Mouse (Mus musculus) 416B (cell line): ENCODE results near the gene Cysrt1.

ENCODE experiments used
- DNase-seq: peaks from one replicate; pipeline ENCODE4 v3.0.0; 2011; ENCODE audit warnings: low read depth

Gene Cysrt1

GRCm38 (mm10) chr2:25242101-25242506 lies at the start of gene Cysrt1, which contains the start of gene Rnf208:
Gene Cysrt1, minus strand, starts transcription at chr2:25242452.
Gene Rnf208, plus strand, starts transcription at chr2:25242255.
- no peak for DNase-seq

DNA sequence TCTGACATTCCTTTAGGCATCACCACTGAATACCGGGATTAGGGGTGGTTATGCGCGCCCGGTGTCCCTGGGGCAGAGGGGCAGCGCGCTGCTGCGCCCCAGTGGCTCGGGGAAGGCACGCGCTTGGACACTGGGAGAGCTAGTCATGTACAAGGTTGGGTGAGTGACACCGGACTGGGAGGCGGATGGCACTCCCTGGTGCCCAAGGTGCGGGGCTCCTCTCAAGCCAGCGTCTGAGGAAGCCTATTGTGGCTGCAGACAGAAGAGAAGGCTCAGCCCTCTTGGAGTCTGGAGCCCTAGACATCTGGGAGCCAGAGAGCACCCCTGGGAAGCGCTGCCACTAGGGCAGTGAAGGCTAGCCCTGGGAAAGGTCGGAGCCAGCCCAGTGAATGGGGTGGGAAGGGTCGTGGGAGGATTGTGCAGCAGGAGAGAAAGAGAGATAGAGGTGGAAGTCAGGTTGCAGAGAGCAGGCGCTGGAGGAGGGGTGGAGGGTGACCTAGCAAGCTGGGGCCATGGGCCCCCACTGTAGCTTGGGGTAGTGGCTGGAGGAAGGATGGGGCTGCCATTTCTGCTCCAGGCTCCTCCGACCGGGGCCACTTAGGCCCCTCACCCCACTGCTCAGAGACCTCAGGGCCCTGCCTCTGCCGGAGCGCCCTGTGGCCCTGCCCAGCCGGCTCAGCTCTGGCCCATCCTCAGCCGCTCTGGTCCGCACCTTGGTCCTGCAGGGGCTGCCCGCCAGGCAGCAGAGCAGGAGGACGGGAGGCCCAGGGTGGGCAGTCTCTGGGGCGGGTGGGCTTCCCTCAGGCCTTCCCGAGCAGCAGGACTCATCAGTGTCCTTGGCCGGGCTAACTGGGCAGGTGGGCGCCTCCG lies 49.2 kb upstream of the Cysrt1 start:
- no peak for DNase-seq

DNA sequence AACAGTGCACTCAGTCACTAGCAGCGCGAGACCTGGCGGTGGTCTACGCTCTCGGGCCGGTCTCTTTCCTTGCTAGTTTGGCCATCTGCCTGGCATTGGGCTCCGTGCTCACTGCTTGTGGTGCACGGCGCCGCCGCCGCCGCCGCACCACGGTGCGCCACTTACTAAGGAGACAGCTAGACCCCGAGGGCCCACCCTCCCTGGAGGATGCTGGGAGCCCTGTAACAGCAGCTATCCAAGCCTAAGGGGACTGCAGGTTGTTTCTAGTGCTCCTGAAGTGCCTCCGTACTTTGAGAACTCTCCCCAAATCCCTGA lies 48.5 kb upstream of the Cysrt1 start:
- DNase-seq: no peak

- DNase-seq: no peak
These were observed 48.0 kb upstream of the Cysrt1 start for GRCm38 (mm10) chr2:25290101-25290815.

- peak; percentile 23 for DNase-seq
These were observed 47.4 kb upstream of the Cysrt1 start, which contains the start of gene Lrrc26 for GRCm38 (mm10) chr2:25289651-25290050. Gene Lrrc26, plus strand, starts transcription at chr2:25289915.

GRCm38 (mm10) chr2:25288734-25289345 lies 46.6 kb upstream of the Cysrt1 start:
- DNase-seq: no peak

DNA sequence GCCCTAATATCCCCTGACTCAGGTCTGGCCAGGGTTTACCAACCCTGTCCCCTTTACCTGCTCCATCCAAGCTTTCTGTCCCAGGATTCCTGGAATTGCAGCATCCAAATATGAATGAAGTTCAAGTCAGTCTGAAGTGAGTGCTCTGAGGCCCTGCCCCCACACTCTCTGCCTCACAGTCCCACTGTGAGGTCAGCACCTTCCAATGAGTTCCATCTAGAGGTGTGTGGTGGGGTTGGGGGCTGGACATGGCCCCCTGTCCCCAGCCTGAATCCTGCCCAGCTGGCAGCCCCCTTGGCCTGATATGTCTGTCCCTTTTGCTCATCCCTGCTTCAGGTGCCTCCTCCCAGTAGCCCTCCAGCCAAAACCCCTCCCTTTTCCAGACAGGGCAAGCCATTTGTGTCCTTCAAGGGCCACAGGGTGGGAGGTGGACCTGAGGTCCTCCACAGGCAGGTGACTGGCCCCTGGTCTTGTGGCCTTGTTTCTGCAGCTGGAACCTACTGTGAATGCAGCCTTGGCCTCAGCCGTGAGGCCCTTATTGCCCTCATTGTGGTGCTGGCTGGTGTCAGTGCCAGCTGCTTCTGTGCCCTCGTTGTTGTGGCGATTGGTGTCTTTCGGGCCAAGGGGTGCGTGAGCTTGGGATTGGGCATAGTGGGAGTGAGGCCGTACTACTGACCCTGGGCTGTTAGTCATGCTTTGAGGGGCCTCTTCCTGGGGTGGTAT lies 45.8 kb upstream of the Cysrt1 start, which contains the start of gene Tmem210:
TSS of gene Tmem210 (plus strand) at position 219 of the 723 bp plus-strand sequence.
- no peak for DNase-seq

DNA sequence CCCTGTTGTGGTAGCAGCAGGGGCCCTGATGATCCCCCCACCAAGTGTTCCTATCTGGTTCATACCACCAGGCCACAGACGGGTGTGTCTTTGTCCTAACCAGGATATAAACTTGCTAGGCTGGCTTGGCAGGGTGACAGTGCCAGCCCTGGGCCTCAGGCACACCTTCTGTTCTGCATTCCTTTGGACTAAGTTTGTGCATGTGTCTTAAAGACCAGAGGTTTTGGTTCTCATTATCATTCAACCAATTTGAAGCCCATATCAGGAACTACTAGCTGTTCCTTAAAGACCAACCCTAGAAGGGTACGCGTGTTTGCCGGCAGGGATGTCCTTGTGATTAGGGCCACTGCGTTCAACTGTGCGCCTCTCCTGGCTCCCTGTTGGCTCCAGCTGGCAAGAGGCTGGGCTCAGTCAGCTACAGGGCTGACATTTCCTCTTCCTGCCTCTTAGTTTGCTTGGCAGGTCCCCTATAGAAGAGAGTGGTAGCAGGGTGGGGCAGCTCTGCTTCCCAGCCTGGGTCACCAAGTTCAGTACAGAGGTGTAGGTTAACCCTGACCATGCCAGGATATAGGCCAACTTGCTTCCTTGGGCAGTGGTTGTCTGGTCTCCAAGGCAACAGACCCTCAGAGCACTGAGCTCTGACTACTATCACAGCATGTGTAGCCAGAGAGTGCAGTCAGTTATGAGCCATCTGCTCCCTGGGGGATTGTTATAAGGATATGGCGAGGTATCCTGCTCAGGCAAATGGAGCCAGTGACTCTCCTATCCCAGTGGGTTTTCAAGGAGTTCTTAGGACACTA lies 44.8 kb upstream of the Cysrt1 start:
- DNase-seq: no peak

- DNase-seq: no peak
These were observed 44.1 kb upstream of the Cysrt1 start for GRCm38 (mm10) chr2:25286314-25286713.

GRCm38 (mm10) chr2:25285551-25285950 lies 43.3 kb upstream of the Cysrt1 start:
- no peak for DNase-seq

DNA sequence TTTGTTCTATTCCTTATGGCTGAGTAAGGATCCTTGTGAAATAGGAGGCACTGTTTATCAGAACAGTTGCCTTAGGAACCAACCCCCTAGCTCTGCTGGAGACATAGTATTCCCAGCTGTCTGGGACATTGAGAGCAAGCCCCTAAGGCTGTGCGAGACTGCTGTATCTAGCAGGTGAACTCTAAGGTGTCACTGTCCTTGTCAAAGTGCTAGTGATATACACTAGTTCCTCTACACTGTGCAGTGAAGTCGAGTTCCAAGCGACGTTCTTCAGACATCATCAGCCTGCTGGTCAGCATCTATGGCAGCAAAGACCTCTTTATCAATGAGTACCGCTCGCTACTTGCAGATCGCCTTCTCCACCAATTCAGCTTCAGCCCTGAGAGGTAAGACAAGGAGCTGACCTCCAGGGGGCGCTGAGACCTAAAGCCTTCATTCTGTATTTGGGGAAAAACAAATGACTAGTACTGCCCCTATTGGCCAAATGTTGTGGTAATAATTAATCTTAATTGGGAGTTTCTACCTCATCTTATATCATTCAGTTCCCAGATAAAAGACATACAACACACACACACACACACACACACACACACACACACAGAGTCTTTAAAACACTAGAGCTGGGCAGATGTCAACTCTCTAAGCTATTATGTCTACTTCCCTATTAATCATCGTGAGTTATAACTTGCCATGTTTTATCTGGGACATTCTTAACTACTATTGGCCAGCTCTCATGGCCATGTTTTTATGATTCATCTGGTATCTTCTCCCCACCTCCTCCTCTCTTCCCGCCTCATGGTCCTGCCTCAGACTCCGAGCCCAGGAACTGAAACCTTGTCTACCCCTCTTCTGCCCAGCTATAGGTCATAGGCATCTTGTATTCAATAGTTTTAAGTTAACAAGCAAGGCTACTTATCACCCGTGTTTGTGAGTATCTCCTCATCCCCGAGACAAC lies 37.0 kb upstream of the Cysrt1 start:
- peak; percentile 89 for DNase-seq

GRCm38 (mm10) chr2:25273010-25273409 lies 30.8 kb upstream of the Cysrt1 start:
- no peak for DNase-seq

DNA sequence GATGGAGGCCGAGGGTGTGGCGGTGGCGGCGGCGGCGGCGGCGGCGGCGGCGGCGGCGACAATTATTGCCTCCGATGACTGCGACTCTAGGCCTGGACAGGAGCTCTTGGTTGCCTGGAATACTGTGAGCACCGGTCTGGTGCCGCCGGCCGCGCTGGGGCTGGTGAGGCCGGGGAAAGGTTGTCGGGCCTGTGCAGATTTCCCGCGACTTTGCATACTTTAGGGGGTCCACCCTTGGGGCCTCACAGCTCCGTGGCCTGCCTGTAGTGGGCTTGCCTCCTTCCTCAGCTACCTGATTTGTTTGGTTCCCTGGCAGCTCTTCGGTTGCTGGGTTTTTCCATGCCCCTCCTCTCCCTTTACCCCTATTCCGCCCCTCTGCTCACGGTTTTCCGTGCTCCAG lies 30.3 kb upstream of the Cysrt1 start:
- DNase-seq: no peak

- peak; percentile 97 for DNase-seq
These were observed 29.7 kb upstream of the Cysrt1 start, which contains the start of the genes Ssna1 and Anapc2 for GRCm38 (mm10) chr2:25271827-25272511. Gene Ssna1, minus strand, starts transcription at chr2:25272438. Gene Anapc2, plus strand, starts transcription at chr2:25272478.

GRCm38 (mm10) chr2:25267746-25268309 lies 25.6 kb upstream of the Cysrt1 start:
- no peak for DNase-seq

- no peak for DNase-seq
These were observed 25.0 kb upstream of the Cysrt1 start for GRCm38 (mm10) chr2:25267241-25267640.

GRCm38 (mm10) chr2:25266720-25267119 lies 24.5 kb upstream of the Cysrt1 start:
- DNase-seq: no peak

DNA sequence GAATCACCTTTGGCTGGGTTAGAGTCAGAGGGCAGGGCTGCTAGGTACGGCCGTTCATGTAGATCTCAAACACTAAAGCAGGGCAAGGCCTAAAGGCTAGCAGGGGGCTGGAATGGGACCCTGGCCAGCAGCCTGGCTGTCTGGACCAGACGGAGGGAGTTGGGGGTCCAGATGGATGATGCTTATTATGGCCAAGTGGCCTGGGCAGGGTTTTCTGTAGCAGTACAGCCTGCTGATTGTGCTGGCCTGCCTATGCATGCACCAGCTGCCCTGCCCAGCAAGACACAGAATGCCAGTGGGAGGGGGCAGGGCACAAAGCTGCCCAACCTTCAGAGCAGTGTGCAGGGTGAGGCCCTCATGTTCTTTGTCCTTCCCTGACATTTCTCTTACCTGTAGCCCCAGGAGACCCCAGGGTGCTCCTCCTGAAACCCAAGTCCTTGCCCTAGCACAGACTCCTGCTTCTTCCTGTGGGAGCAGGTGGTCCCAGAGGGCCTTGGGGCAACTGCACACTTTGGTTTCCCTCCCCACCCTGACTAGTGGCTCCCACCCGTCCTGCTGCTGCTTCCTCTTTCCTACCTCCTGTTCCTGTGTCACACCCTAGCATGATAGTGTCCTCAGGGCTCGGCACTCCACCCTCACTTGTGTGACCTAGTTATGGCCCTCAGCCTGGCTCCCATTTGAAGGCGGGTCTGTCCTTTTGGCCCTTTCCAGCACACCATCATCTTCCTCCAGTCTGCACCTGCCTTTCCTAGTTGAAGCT lies 23.8 kb upstream of the Cysrt1 start:
- DNase-seq: peak; percentile 71
